In genomic region chrX:152197814-152198648, GRCm38 (mm10) we compare ENCODE assay signal across 10 mouse cellular contexts. TPM values are rescaled to one million over a fixed set of nuclear protein-coding genes. Genes with fewer than 3 reads are reported as not detected.
DNase-seq lines count a peak whose midpoint lies in the region; ATAC-seq and TF ChIP-seq lines count a peak whose summit lies in the region.
"Had no signal": no experiment of that assay in that cellular context is flagged by ENCODE, and none has a peak within 500 bp of the region (broad histone marks: within the 10 kb centered on the region; RNA-seq: fewer than 3 reads in every experiment).

No protein-coding gene starts in this region.

- WGBS in forebrain, embryonic 10.5 days, result 37% methylated on average over 1 of the region's 1 CpGs
- 22% methylated on average over 1 of the region's 1 CpGs for WGBS in hindbrain, embryonic 15.5 days
- WGBS in neural tube, embryonic 11.5 days, result 50% methylated on average over 1 of the region's 1 CpGs
- WGBS in kidney, embryonic 16.5 days, result 73% methylated on average over 1 of the region's 1 CpGs

- no peaks in the 10 kb centered on the region for H3K9me3 ChIP-seq in forebrain, embryonic 10.5 days
- H3K9me3 ChIP-seq in hindbrain, embryonic 15.5 days, result no peaks in the 10 kb centered on the region
- no peaks in the 10 kb centered on the region for H3K9me3 ChIP-seq in neural tube, embryonic 11.5 days (ENCODE audit: control insufficient read depth, low read length)
- H3K9me3 ChIP-seq in kidney, embryonic 16.5 days (ENCODE audit: low read length), result no peaks in the 10 kb centered on the region
- H3K9me3 ChIP-seq: megakaryocyte, embryonic 14.5 days had no signal

- TF ChIP-seq POLR2A in cortical plate, adult 2 months (IDR thresholded peaks at IDR 0.05; ENCODE audit: extremely low read depth, insufficient read depth, low read length), result no peak

- no peak for TF ChIP-seq CTCF in cortical plate, adult 2 months (IDR thresholded peaks at IDR 0.05; ENCODE audit: extremely low read depth, insufficient read depth, low read length)

- no peak overlapping the region for H3K9ac ChIP-seq in hindbrain, embryonic 15.5 days
- H3K9ac ChIP-seq in neural tube, embryonic 11.5 days (ENCODE audit: low read length), result no peak overlapping the region
- H3K9ac ChIP-seq in kidney, embryonic 16.5 days (replicated peaks; ENCODE audit: low read length), result no peak overlapping the region

- H3K36me3 ChIP-seq in forebrain, embryonic 10.5 days (replicated peaks), result no peaks in the 10 kb centered on the region
- H3K36me3 ChIP-seq in hindbrain, embryonic 15.5 days, result no peaks in the 10 kb centered on the region
- no peaks in the 10 kb centered on the region for H3K36me3 ChIP-seq in neural tube, embryonic 11.5 days (ENCODE audit: control insufficient read depth, insufficient read depth, low read length)
- H3K36me3 ChIP-seq in kidney, embryonic 16.5 days (ENCODE audit: insufficient read depth, low read length), result no peaks in the 10 kb centered on the region

- H3K4me2 ChIP-seq in hindbrain, embryonic 15.5 days, result peak overlapping the region; percentile 27
- H3K4me2 ChIP-seq in neural tube, embryonic 11.5 days (ENCODE audit: low read depth), result no peak overlapping the region
- no peak overlapping the region for H3K4me2 ChIP-seq in kidney, embryonic 16.5 days (replicated peaks; ENCODE audit: low read depth, low read length)

- H3K27me3 ChIP-seq in forebrain, embryonic 10.5 days (ENCODE audit: poor library complexity, severe bottlenecking), result peaks cover 100% of the 10 kb centered on the region
- H3K27me3 ChIP-seq in hindbrain, embryonic 15.5 days, result peaks cover 58% of the 10 kb centered on the region
- H3K27me3 ChIP-seq in neural tube, embryonic 11.5 days (ENCODE audit: control insufficient read depth, insufficient read depth, low read length), result peaks cover 60% of the 10 kb centered on the region
- H3K27me3 ChIP-seq in kidney, embryonic 16.5 days (ENCODE audit: insufficient read depth, low read length), result peaks cover 61% of the 10 kb centered on the region

- H3K4me1 ChIP-seq in cortical plate, adult 2 months (ENCODE audit: control insufficient read depth, insufficient read depth, low read length), result peaks cover 10% of the 10 kb centered on the region
- peaks cover 45% of the 10 kb centered on the region for H3K4me1 ChIP-seq in forebrain, embryonic 10.5 days
- H3K4me1 ChIP-seq in hindbrain, embryonic 15.5 days (replicated peaks), result peaks cover 26% of the 10 kb centered on the region
- no peaks in the 10 kb centered on the region for H3K4me1 ChIP-seq in neural tube, embryonic 11.5 days (ENCODE audit: control insufficient read depth, insufficient read depth, low read length)
- no peaks in the 10 kb centered on the region for H3K4me1 ChIP-seq in kidney, embryonic 16.5 days (ENCODE audit: insufficient read depth, low read length)

- DNase-seq in forebrain, embryonic 10.5 days (ENCODE audit: extremely low spot score, low spot score), result peak; percentile 37
- DNase-seq in neural tube, embryonic 11.5 days (ENCODE audit: low spot score), result peak; percentile 56
- DNase-seq in cerebellum, adult 9-11 months, result no peak
- DNase-seq in kidney, adult 9 months, result no peak
- DNase-seq: cerebellum, postnatal 36 days; heart, adult 18-20 months had no signal

- H3K4me3 ChIP-seq in cortical plate, adult 2 months (ENCODE audit: insufficient read depth, low read length), result no peak overlapping the region
- no peak overlapping the region; the same call in 1 of the 2 replicates for H3K4me3 ChIP-seq in forebrain, embryonic 10.5 days
- no peak overlapping the region for H3K4me3 ChIP-seq in hindbrain, embryonic 15.5 days
- H3K4me3 ChIP-seq in neural tube, embryonic 11.5 days (ENCODE audit: low read depth, low read length), result no peak overlapping the region
- H3K4me3 ChIP-seq in kidney, embryonic 16.5 days (ENCODE audit: low read length), result no peak overlapping the region
- H3K4me3 ChIP-seq: megakaryocyte, embryonic 14.5 days had no signal

- ATAC-seq in hindbrain, embryonic 15.5 days (ENCODE audit: low FRiP score, low read depth), result peak; percentile 91
- peak; percentile 75 for ATAC-seq in neural tube, embryonic 11.5 days (ENCODE audit: insufficient read depth, low FRiP score, low TSS enrichment)
- ATAC-seq in kidney, embryonic 16.5 days (ENCODE audit: low FRiP score, low TSS enrichment), result no peak

- peak overlapping the region; percentile 93 for H3K27ac ChIP-seq in cortical plate, adult 2 months (ENCODE audit: insufficient read depth, low read length)
- peak overlapping the region; percentile 85 for H3K27ac ChIP-seq in forebrain, embryonic 10.5 days
- peak overlapping the region; percentile 83 for H3K27ac ChIP-seq in hindbrain, embryonic 15.5 days (replicated peaks)
- H3K27ac ChIP-seq in neural tube, embryonic 11.5 days (ENCODE audit: low read depth, low read length), result peak overlapping the region; percentile 44; the same call in 1 of the 2 replicates
- no peak overlapping the region for H3K27ac ChIP-seq in kidney, embryonic 16.5 days (ENCODE audit: low read length)

RNA-seq across cellular contexts. Expression of gene Kdm5c, which starts 34.8 kb away (rescaled TPM):
- 33.2 and 35.0 TPM in 2 replicates for polyA plus RNA-seq in cortical plate, adult 2 months (2012; rRNA removed)
- 66.7 and 69.3 TPM in 2 replicates for polyA plus RNA-seq in forebrain, embryonic 10.5 days (2016; fragmentation: Nextera tagmentation; extraction: Ambion mirVana)
- 31.0 and 31.3 TPM in 2 replicates for polyA plus RNA-seq in hindbrain, embryonic 15.5 days (2015; fragmentation: Nextera tagmentation; extraction: Ambion mirVana)
- polyA plus RNA-seq in neural tube, embryonic 11.5 days (2014; fragmentation: Nextera tagmentation; extraction: Ambion mirVana), result 39.3 and 42.4 TPM in 2 replicates
- 50.0 and 51.7 TPM in 2 replicates for polyA plus RNA-seq in kidney, embryonic 16.5 days (2015; fragmentation: Nextera tagmentation; extraction: Ambion mirVana)

RNA-seq across cellular contexts. Expression of gene Iqsec2, which starts 54.0 kb away (rescaled TPM):
- 52.8 and 55.6 TPM in 2 replicates for polyA plus RNA-seq in cortical plate, adult 2 months (2012; rRNA removed)
- polyA plus RNA-seq in forebrain, embryonic 10.5 days (2016; fragmentation: Nextera tagmentation; extraction: Ambion mirVana), result 1.3 and 1.4 TPM in 2 replicates
- 6.9 and 8.7 TPM in 2 replicates for polyA plus RNA-seq in hindbrain, embryonic 15.5 days (2015; fragmentation: Nextera tagmentation; extraction: Ambion mirVana)
- 0.94 and 1.8 TPM in 2 replicates for polyA plus RNA-seq in neural tube, embryonic 11.5 days (2014; fragmentation: Nextera tagmentation; extraction: Ambion mirVana)
- 5.3 and 6.7 TPM in 2 replicates for polyA plus RNA-seq in kidney, embryonic 16.5 days (2015; fragmentation: Nextera tagmentation; extraction: Ambion mirVana)

Comparison
In these comparisons a context has a peak if more than half of its experiments do, and no peak if none do; other contexts are left out.
1. DNase-seq: peak in forebrain, embryonic 10.5 days (single experiment) and neural tube, embryonic 11.5 days (single experiment); none in cerebellum, adult 9-11 months (single experiment) and kidney, adult 9 months (single experiment).